Mouse (Mus musculus) liver, adult (tissue): ENCODE measurements around the gene Adipor2.

ENCODE experiments used
- GATA4 ChIP-seq: IDR thresholded peaks from 2 replicates; pipeline ENCODE4 v1.6.1; 2014; ENCODE audit warnings: mild to moderate bottlenecking, low read length; ENCODE audit not compliant: insufficient replicate concordance

The Adipor2 gene

GRCm38 (mm10) chr6:119417354-119417753 lies at the start of gene Adipor2:
Gene Adipor2 (minus strand): TSS chr6:119417704.
- no peak for TF ChIP-seq GATA4

- TF ChIP-seq GATA4, result no peak
Measured at GRCm38 (mm10) chr6:119466161-119466560, 48.7 kb upstream of the Adipor2 start.

GRCm38 (mm10) chr6:119460391-119460790 lies 42.9 kb upstream of the Adipor2 start:
- TF ChIP-seq GATA4, result no peak

GRCm38 (mm10) chr6:119459041-119459440 lies 41.5 kb upstream of the Adipor2 start:
- TF ChIP-seq GATA4, result no peak

- TF ChIP-seq GATA4, result no peak
Measured at GRCm38 (mm10) chr6:119458166-119458565, 40.7 kb upstream of the Adipor2 start.

- TF ChIP-seq GATA4, result no peak
Measured at GRCm38 (mm10) chr6:119451981-119452499, 34.5 kb upstream of the Adipor2 start.

GRCm38 (mm10) chr6:119450965-119451943 lies 33.8 kb upstream of the Adipor2 start:
- TF ChIP-seq GATA4, result no peak

GRCm38 (mm10) chr6:119449060-119449499 lies 31.6 kb upstream of the Adipor2 start:
- no peak for TF ChIP-seq GATA4

- no peak for TF ChIP-seq GATA4
Measured at GRCm38 (mm10) chr6:119448321-119449059, 31.0 kb upstream of the Adipor2 start.

GRCm38 (mm10) chr6:119445671-119446607 lies 28.4 kb upstream of the Adipor2 start:
- no peak for TF ChIP-seq GATA4

- TF ChIP-seq GATA4, result no peak
Measured at GRCm38 (mm10) chr6:119443742-119444645, 26.5 kb upstream of the Adipor2 start.

GRCm38 (mm10) chr6:119437894-119438761 lies 20.6 kb upstream of the Adipor2 start:
- no peak for TF ChIP-seq GATA4

- no peak for TF ChIP-seq GATA4
Measured at GRCm38 (mm10) chr6:119434394-119434793, 16.9 kb upstream of the Adipor2 start.
